Mouse (Mus musculus) left cerebral cortex, postnatal 25 days (tissue): ENCODE measurements around the gene Olfr429. TPM values are rescaled to one million over a fixed set of nuclear protein-coding genes. Genes with fewer than 3 reads are reported as not detected.
"Not testable (repeated sequence)": the region's sequence is repeated elsewhere in the genome, so short reads cannot be mapped to it uniquely, and the experiment has no call there.

Experiments
- DNase-seq, 2 experiments: peaks; one replicate each; pipeline ENCODE4 v3.0.0; 2022; ENCODE audit warnings: low spot score in 2 of 2, mixed read lengths in 1 of 2
- intact Hi-C: fragments of 180-260 bp; cut with DNase I; formaldehyde crosslinking; loops from one replicate; pipeline ENCODE4 v1.15.1; 2025
- total RNA-seq, 2 experiments: library from RNA; stranded (reverse); gene quantifications; 2 replicates each; pipeline ENCODE4 v1.2.3; 2021

Gene Olfr429
- not detected for total RNA-seq

GRCm38 (mm10) chr1:174084031-174084430 lies at the start of gene Olfr429:
Gene Olfr429 (plus strand): TSS chr1:174084331.
- intact Hi-C loops, result no loop called here
- DNase-seq, result no peak

- intact Hi-C loops, result no loop called here
- DNase-seq, result no peak
Measured at GRCm38 (mm10) chr1:174035841-174036240, 48.3 kb upstream of the Olfr429 start.

- DNase-seq, result no peak
- intact Hi-C loops, result no loop called here
Measured at GRCm38 (mm10) chr1:174038480-174038879, 45.7 kb upstream of the Olfr429 start.

- DNase-seq, result peak; percentile 3 to 60
- intact Hi-C loops, result no loop called here
Measured at GRCm38 (mm10) chr1:174040523-174041177, 43.5 kb upstream of the Olfr429 start, which contains the start of gene Olfr433. Gene Olfr433 (plus strand): TSS chr1:174040705.

GRCm38 (mm10) chr1:174042091-174042884 lies 41.8 kb upstream of the Olfr429 start:
- intact Hi-C loops, DNase-seq: not testable (repeated sequence)

GRCm38 (mm10) chr1:174044431-174044830 lies 39.7 kb upstream of the Olfr429 start:
- no peak for DNase-seq
- intact Hi-C loops, result no loop called here

GRCm38 (mm10) chr1:174048227-174048626 lies 35.9 kb upstream of the Olfr429 start:
- intact Hi-C loops, DNase-seq: not testable (repeated sequence)

- DNase-seq, result no peak
- intact Hi-C loops, result no loop called here
Measured at GRCm38 (mm10) chr1:174048893-174049292, 35.2 kb upstream of the Olfr429 start, which contains the start of gene Olfr432. Gene Olfr432 (plus strand): TSS chr1:174049205.

- intact Hi-C loops, DNase-seq: not testable (repeated sequence)
Measured at GRCm38 (mm10) chr1:174049357-174049756, 34.8 kb upstream of the Olfr429 start.

- intact Hi-C loops, result no loop called here
- DNase-seq, result no peak
Measured at GRCm38 (mm10) chr1:174050532-174050931, 33.6 kb upstream of the Olfr429 start.

GRCm38 (mm10) chr1:174051515-174051914 lies 32.6 kb upstream of the Olfr429 start:
- no peak for DNase-seq
- intact Hi-C loops, result no loop called here

GRCm38 (mm10) chr1:174051931-174052536 lies 32.1 kb upstream of the Olfr429 start:
- intact Hi-C loops, result no loop called here
- no peak for DNase-seq

- peak in 1 of 2 experiments; percentile 37 for DNase-seq
- intact Hi-C loops, result no loop called here
Measured at GRCm38 (mm10) chr1:174052981-174053380, 31.1 kb upstream of the Olfr429 start.

GRCm38 (mm10) chr1:174055248-174055647 lies 28.9 kb upstream of the Olfr429 start:
- no peak for DNase-seq

GRCm38 (mm10) chr1:174066305-174066704 lies 17.8 kb upstream of the Olfr429 start, which contains the start of gene Olfr430:
Gene Olfr430 (plus strand): TSS chr1:174066605.
- intact Hi-C loops, result no loop called here
- DNase-seq, result no peak

More at GRCm38 (mm10) chr1:174055248-174055647, 28.9 kb upstream of the Olfr429 start:
- intact Hi-C loops, result no loop called here

- DNase-seq, result no peak
- intact Hi-C loops, result no loop called here
Measured at GRCm38 (mm10) chr1:174096591-174096990, 12.5 kb downstream of the Olfr429 start, which contains the start of gene Olfr427. Gene Olfr427 (plus strand): TSS chr1:174096891.

GRCm38 (mm10) chr1:174103735-174104134 lies 19.6 kb downstream of the Olfr429 start:
- intact Hi-C loops, result loop anchor here (2.0 kb wide), 1 partner anchor 647 kb away; no protein-coding TSS in a partner anchor
- no peak for DNase-seq

- intact Hi-C loops, result no loop called here
- no peak for DNase-seq
Measured at GRCm38 (mm10) chr1:174121062-174121461, 36.9 kb downstream of the Olfr429 start, which contains the start of gene Olfr231. Gene Olfr231 (minus strand): TSS chr1:174121162.

- intact Hi-C loops, result no loop called here
Measured at GRCm38 (mm10) chr1:174131217-174131616, 47.1 kb downstream of the Olfr429 start, which contains the start of gene Olfr424. Gene Olfr424 (plus strand): TSS chr1:174131517.

GRCm38 (mm10) chr1:174131999-174132398 lies 47.9 kb downstream of the Olfr429 start:
- no peak for DNase-seq
- intact Hi-C loops, result no loop called here

More at GRCm38 (mm10) chr1:174131217-174131616, 47.1 kb downstream of the Olfr429 start, which contains the start of gene Olfr424:
- no peak for DNase-seq
